Mouse (Mus musculus) kidney, postnatal 0 days (tissue): ENCODE results near the gene Cd44. TPM values are rescaled to one million over a fixed set of nuclear protein-coding genes. Genes with fewer than 3 reads are reported as not detected.

ENCODE experiments used
- ATAC-seq: fragments of 200-750 bp; cut with Nextera tagmentation; replicated peaks from 2 replicates; pipeline ENCODE4 v1.8.0; 2017; ENCODE audit warnings: low read depth, moderate number of reproducible peaks, moderate TSS enrichment, moderate library complexity; ENCODE audit not compliant: low FRiP score
- DNase-seq: peaks from one replicate; pipeline ENCODE4 v3.0.0-alpha.2; 2016; ENCODE audit warnings: low spot score
- H3K27ac ChIP-seq: fragments of 300-500 bp; sonication (generic); 2 replicates; pipeline ENCODE4 v1.5.1; 2014; ENCODE audit warnings: mild to moderate bottlenecking
- H3K27me3 ChIP-seq: fragments of 300-500 bp; sonication (generic); 2 replicates; pipeline ENCODE4 v1.6.1; 2014; ENCODE audit warnings: low read length, mixed read lengths; ENCODE audit not compliant: insufficient read depth
- H3K36me3 ChIP-seq: fragments of 300-500 bp; sonication (generic); 2 replicates; pipeline ENCODE4 v1.6.1; 2014; ENCODE audit warnings: low read length, mixed read lengths; ENCODE audit not compliant: insufficient read depth
- H3K4me1 ChIP-seq: fragments of 300-500 bp; sonication (generic); replicated peaks from 2 replicates; pipeline ENCODE4 v1.6.1; 2014; ENCODE audit warnings: antibody characterized with exemption, low read length, mixed read lengths; ENCODE audit not compliant: insufficient read depth
- H3K4me2 ChIP-seq: fragments of 300-500 bp; sonication (generic); 2 replicates; pipeline ENCODE4 v1.6.1; 2014; ENCODE audit warnings: mild to moderate bottlenecking, low read length, moderate library complexity, mixed read lengths
- H3K4me3 ChIP-seq: fragments of 300-500 bp; sonication (generic); replicated peaks from 2 replicates; pipeline ENCODE4 v1.5.1; 2014; ENCODE audit warnings: low read depth, low read length
- H3K9ac ChIP-seq: fragments of 300-500 bp; sonication (generic); 2 replicates; pipeline ENCODE4 v1.6.1; 2014; ENCODE audit warnings: low read depth, low read length
- H3K9me3 ChIP-seq: fragments of 300-500 bp; sonication (generic); replicated peaks from 2 replicates; pipeline ENCODE4 v1.6.1; 2016; ENCODE audit warnings: low read length, inconsistent platforms, mixed read lengths
- CTCF ChIP-seq: IDR thresholded peaks from 2 replicates; pipeline ENCODE4 v1.5.1; 2016; ENCODE audit warnings: antibody characterized with exemption, low read depth, mild to moderate bottlenecking, moderate library complexity
- WGBS: fragments of 180-500 bp; shearing (Covaris S2); extraction: QIAGEN DNeasy Blood & Tissue Kit; methylation state at CpG from one replicate; pipeline ENCODE4 v1.1.7; 2014; 5-methylcytosine and 5-hydroxymethylcytosine counted together
- polyA plus RNA-seq: library from polyadenylated mRNA; unstranded; fragments of >200 nt; fragmentation: Nextera tagmentation; extraction: Ambion mirVana; gene quantifications from 2 replicates; pipeline ENCODE4 v1.2.1, GENCODE M21; 2015

Gene Cd44
- polyA plus RNA-seq, 1 experiment from 2014 or later = 4.0 TPM

- no peak overlapping the region for H3K9ac ChIP-seq
- H3K4me2 ChIP-seq = no peak overlapping the region
- no peak overlapping the region for H3K4me3 ChIP-seq
- no peaks in the 10 kb centered on the region for H3K9me3 ChIP-seq
- DNase-seq = no peak
- H3K27ac ChIP-seq = no peak overlapping the region
- H3K27me3 ChIP-seq = no peaks in the 10 kb centered on the region
- TF ChIP-seq CTCF = no peak
- ATAC-seq = no peak
- H3K36me3 ChIP-seq = no peaks in the 10 kb centered on the region
- 58% methylated on average over 7 of the region's 7 CpGs for WGBS
- no peaks in the 10 kb centered on the region for H3K4me1 ChIP-seq
Measured at GRCm38 (mm10) chr2:102862706-102863105, 38.8 kb downstream of the Cd44 start.

- ATAC-seq (no peak), DNase-seq (no peak)
- H3K4me1 ChIP-seq = no peaks in the 10 kb centered on the region
- no peaks in the 10 kb centered on the region for H3K36me3 ChIP-seq
- 95% methylated on average over 6 of the region's 6 CpGs for WGBS
- no peak overlapping the region for H3K27ac ChIP-seq
- no peaks in the 10 kb centered on the region for H3K27me3 ChIP-seq
- TF ChIP-seq CTCF = no peak
- H3K4me2 ChIP-seq = no peak overlapping the region
- no peak overlapping the region for H3K9ac ChIP-seq
- no peak overlapping the region for H3K4me3 ChIP-seq
- H3K9me3 ChIP-seq = no peaks in the 10 kb centered on the region
Measured at GRCm38 (mm10) chr2:102858271-102858670, 43.2 kb downstream of the Cd44 start.

GRCm38 (mm10) chr2:102853297-102853696 is 48.2 kb downstream of the Cd44 start:
- no peak for TF ChIP-seq CTCF
- no peaks in the 10 kb centered on the region for H3K27me3 ChIP-seq
- H3K9me3 ChIP-seq = no peaks in the 10 kb centered on the region
- no peak overlapping the region for H3K9ac ChIP-seq
- no peak overlapping the region for H3K27ac ChIP-seq
- WGBS = 93% methylated on average over 3 of the region's 3 CpGs
- no peak for ATAC-seq
- H3K4me2 ChIP-seq = no peak overlapping the region
- no peaks in the 10 kb centered on the region for H3K4me1 ChIP-seq
- no peak for DNase-seq
- H3K4me3 ChIP-seq = no peak overlapping the region
- H3K36me3 ChIP-seq = no peaks in the 10 kb centered on the region

GRCm38 (mm10) chr2:102851936-102852477 is 49.5 kb downstream of the Cd44 start:
- 39% methylated on average over 4 of the region's 4 CpGs for WGBS
- H3K9me3 ChIP-seq = no peaks in the 10 kb centered on the region
- H3K4me1 ChIP-seq = no peaks in the 10 kb centered on the region
- no peaks in the 10 kb centered on the region for H3K27me3 ChIP-seq
- H3K9ac ChIP-seq = no peak overlapping the region
- H3K27ac ChIP-seq = no peak overlapping the region
- no peaks in the 10 kb centered on the region for H3K36me3 ChIP-seq
- no peak for DNase-seq
- H3K4me3 ChIP-seq = no peak overlapping the region
- no peak for TF ChIP-seq CTCF
- H3K4me2 ChIP-seq = no peak overlapping the region
- ATAC-seq = no peak

- Histone ChIP-seq H3K4me2 (no peak overlapping the region), H3K27ac (no peak overlapping the region), H3K9me3 (no peaks in the 10 kb centered on the region), H3K9ac (no peak overlapping the region), H3K36me3 (no peaks in the 10 kb centered on the region), H3K4me1 (no peaks in the 10 kb centered on the region), H3K4me3 (no peak overlapping the region), H3K27me3 (no peaks in the 10 kb centered on the region)
- ATAC-seq (no peak), DNase-seq (no peak)
- no peak for TF ChIP-seq CTCF
Measured at GRCm38 (mm10) chr2:102850026-102850425, 51.4 kb downstream of the Cd44 start.

GRCm38 (mm10) chr2:102848811-102849433 is 52.5 kb downstream of the Cd44 start:
- H3K4me3 ChIP-seq = no peak overlapping the region
- no peak overlapping the region for H3K9ac ChIP-seq
- no peaks in the 10 kb centered on the region for H3K36me3 ChIP-seq
- 82% methylated on average over 5 of the region's 5 CpGs for WGBS
- no peaks in the 10 kb centered on the region for H3K27me3 ChIP-seq
- no peak overlapping the region for H3K4me2 ChIP-seq
- ATAC-seq (no peak), DNase-seq (no peak)
- no peaks in the 10 kb centered on the region for H3K4me1 ChIP-seq
- no peak for TF ChIP-seq CTCF
- H3K27ac ChIP-seq = no peak overlapping the region
- no peaks in the 10 kb centered on the region for H3K9me3 ChIP-seq

- Histone ChIP-seq H3K9me3 (no peaks in the 10 kb centered on the region), H3K36me3 (no peaks in the 10 kb centered on the region), H3K9ac (no peak overlapping the region), H3K4me1 (no peaks in the 10 kb centered on the region), H3K4me3 (no peak overlapping the region), H3K27me3 (no peaks in the 10 kb centered on the region), H3K4me2 (no peak overlapping the region), H3K27ac (no peak overlapping the region)
- ATAC-seq = no peak
- TF ChIP-seq CTCF = no peak
- no peak for DNase-seq
Measured at GRCm38 (mm10) chr2:102841231-102841630, 60.2 kb downstream of the Cd44 start.
